Mouse (Mus musculus): ENCODE data around the gene Gpa33.

GRCm38 (mm10) chr1:166139113-166139512 lies 9.1 kb downstream of the Gpa33 start:
- no peak for TF ChIP-seq EP300 (IDR thresholded peaks at IDR 0.05; ENCODE audit: insufficient read depth, low read depth, low read length)
- no peak for TF ChIP-seq CTCF (IDR thresholded peaks at IDR 0.05)
- no peak for TF ChIP-seq POLR2A (IDR thresholded peaks at IDR 0.05; ENCODE audit: insufficient read depth, low read depth, low read length)
